In genomic region chr11:11836262-11836661, GRCm38 (mm10) we compare ENCODE assay signal across 9 mouse cellular contexts. TPM values are rescaled to one million over a fixed set of nuclear protein-coding genes. Genes with fewer than 3 reads are reported as not detected.
DNase-seq lines count a peak whose midpoint lies in the region; ATAC-seq and TF ChIP-seq lines count a peak whose summit lies in the region.
"Had no signal": no experiment of that assay in that cellular context is flagged by ENCODE, and none has a peak within 500 bp of the region (broad histone marks: within the 10 kb centered on the region; RNA-seq: fewer than 3 reads in every experiment).

No protein-coding gene starts in this region.

- H3K4me2 ChIP-seq in lung, embryonic 16.5 days (ENCODE audit: low read depth, low read length): peak overlapping the region; percentile 46
- peak overlapping the region; percentile 64 for H3K4me2 ChIP-seq in liver, postnatal 0 days (ENCODE audit: low read depth, low read length)

- TF ChIP-seq CTCF in liver, postnatal 0 days (IDR thresholded peaks at IDR 0.05; ENCODE audit: low read depth): no peak

- H3K36me3 ChIP-seq in lung, embryonic 16.5 days (ENCODE audit: control insufficient read depth, insufficient read depth, low read length): no peaks in the 10 kb centered on the region
- H3K36me3 ChIP-seq in liver, postnatal 0 days (replicated peaks; ENCODE audit: insufficient read depth, low read length): no peaks in the 10 kb centered on the region

- no peaks in the 10 kb centered on the region for H3K9me3 ChIP-seq in lung, embryonic 16.5 days (ENCODE audit: control insufficient read depth, low read length)
- no peaks in the 10 kb centered on the region for H3K9me3 ChIP-seq in liver, postnatal 0 days (ENCODE audit: low read length)

- peak overlapping the region; percentile 88 for H3K27ac ChIP-seq in lung, embryonic 16.5 days (ENCODE audit: low read length)
- H3K27ac ChIP-seq in liver, postnatal 0 days (ENCODE audit: low read depth): peak overlapping the region; percentile 35

- WGBS in lung, embryonic 16.5 days: 28% methylated on average over 8 of the region's 8 CpGs
- WGBS in liver, postnatal 0 days (ENCODE audit: insufficient replicate concordance): 29% methylated on average over 8 of the region's 8 CpGs

- H3K4me1 ChIP-seq in lung, embryonic 16.5 days (replicated peaks; ENCODE audit: control insufficient read depth, insufficient read depth, low read length): peaks cover 43% of the 10 kb centered on the region
- peaks cover 59% of the 10 kb centered on the region for H3K4me1 ChIP-seq in liver, postnatal 0 days (ENCODE audit: insufficient read depth)

- ATAC-seq in lung, embryonic 16.5 days (ENCODE audit: low read depth): no peak
- no peak for ATAC-seq in liver, postnatal 0 days
- ATAC-seq: forebrain, embryonic 14.5 days had no signal

- no peak for TF ChIP-seq EP300 in liver, postnatal 0 days (IDR thresholded peaks at IDR 0.05; ENCODE audit: low read depth)

- H3K4me3 ChIP-seq in lung, embryonic 16.5 days (ENCODE audit: low read length): 0 out of 2 replicates have a peak overlapping the region, but pooled peaks have one; percentile 4
- H3K4me3 ChIP-seq in liver, postnatal 0 days (ENCODE audit: low read depth, low read length): peak overlapping the region; percentile 35

- peak overlapping the region; percentile 64 for H3K9ac ChIP-seq in lung, embryonic 16.5 days (ENCODE audit: low read length)
- peak overlapping the region; percentile 42 for H3K9ac ChIP-seq in liver, postnatal 0 days (replicated peaks)

- H3K27me3 ChIP-seq in lung, embryonic 16.5 days (ENCODE audit: control insufficient read depth, insufficient read depth, low read depth, low read length): no peaks in the 10 kb centered on the region
- H3K27me3 ChIP-seq in liver, postnatal 0 days (ENCODE audit: insufficient read depth, low read length): no peaks in the 10 kb centered on the region

- peak; percentile 41 for DNase-seq in embryo, embryonic 11 days
- no peak for DNase-seq in embryo, embryonic 10.5 days (ENCODE audit: low spot score)
- no peak for DNase-seq in lung, postnatal 10 days
- peak; percentile 40 for DNase-seq in heart, postnatal 4 days
- no peak for DNase-seq in liver, postnatal 0 days
- no peak for DNase-seq in MN1 (ENCODE audit: low spot score)
- DNase-seq in testis, postnatal 10 days (ENCODE audit: low spot score): no peak

RNA-seq across cellular contexts. Expression of gene Fignl1, which starts 27.5 kb away (rescaled TPM):
- 76.6 and 79.4 TPM in 2 replicates for polyA plus RNA-seq in lung, embryonic 16.5 days (2015; fragmentation: Nextera tagmentation; extraction: Ambion mirVana)
- total RNA-seq in heart, postnatal 4 days (2021): 10 to 100 TPM; 18.7 to 19.9 TPM
- 26.1 and 31.2 TPM in 2 replicates for polyA plus RNA-seq in liver, postnatal 0 days (2015; fragmentation: Nextera tagmentation; extraction: Ambion mirVana)

Comparison
In these comparisons a context has a peak if more than half of its experiments do, and no peak if none do; other contexts are left out.
1. DNase-seq: peak in embryo, embryonic 11 days (single experiment) and heart, postnatal 4 days (single experiment); none in embryo, embryonic 10.5 days (single experiment), lung, postnatal 10 days (single experiment), liver, postnatal 0 days (single experiment), MN1 (single experiment) and testis, postnatal 10 days (single experiment).